Mouse (Mus musculus) megakaryocyte-erythroid progenitor cell, adult 5-6 weeks (primary cell): Measurements from ENCODE around the gene Syngap1. TPM values are rescaled to one million over a fixed set of nuclear protein-coding genes. Genes with fewer than 3 reads are reported as not detected.

Experiments used
- ATAC-seq: replicated peaks from 2 replicates; pipeline ENCODE4 v1.8.0; 2016; ENCODE audit warnings: mild to moderate bottlenecking, inconsistent platforms; ENCODE audit not compliant: severe bottlenecking, poor library complexity, low FRiP score, low TSS enrichment
- total RNA-seq, 2 experiments: library from RNA; stranded (forward) in 1 of 2; stranded (reverse) in 1 of 2; fragments of 200-1000, 215-1000 nt in 1 of 2; fragments of >200 nt in 1 of 2; fragmentation: Nextera tagmentation in 1 of 2; gene quantifications; 2 replicates each; pipeline ENCODE4 v1.2.3; 2014 to 2017

Syngap1 gene
- total RNA-seq, 2 experiments from 2014 or later, result 9.1 to 33.6 TPM

GRCm38 (mm10) chr17:26950560-26951288 is 9.7 kb downstream of the Syngap1 start:
- ATAC-seq, result no peak

GRCm38 (mm10) chr17:26951406-26951805 is 10.4 kb downstream of the Syngap1 start:
- no peak for ATAC-seq

- ATAC-seq, result no peak
Observed at GRCm38 (mm10) chr17:26951952-26952877, 11.2 kb downstream of the Syngap1 start.

GRCm38 (mm10) chr17:26953201-26953600 is 12.1 kb downstream of the Syngap1 start:
- no peak for ATAC-seq

- ATAC-seq, result no peak
Observed at GRCm38 (mm10) chr17:26953726-26954125, 12.7 kb downstream of the Syngap1 start.

GRCm38 (mm10) chr17:26956309-26956708 is 15.3 kb downstream of the Syngap1 start:
- ATAC-seq, result no peak

- ATAC-seq, result peak; percentile 81
Observed at GRCm38 (mm10) chr17:26956895-26957294, 15.8 kb downstream of the Syngap1 start.

GRCm38 (mm10) chr17:26957872-26958271 is 16.8 kb downstream of the Syngap1 start:
- ATAC-seq, result no peak

GRCm38 (mm10) chr17:26958880-26959279 is 17.8 kb downstream of the Syngap1 start:
- ATAC-seq, result no peak

- no peak for ATAC-seq
Observed at GRCm38 (mm10) chr17:26959815-26960214, 18.8 kb downstream of the Syngap1 start.

GRCm38 (mm10) chr17:26961572-26962240 is 20.7 kb downstream of the Syngap1 start:
- ATAC-seq, result no peak

GRCm38 (mm10) chr17:26966993-26967392 is 25.9 kb downstream of the Syngap1 start:
- no peak for ATAC-seq

GRCm38 (mm10) chr17:26967477-26967876 is 26.4 kb downstream of the Syngap1 start:
- no peak for ATAC-seq

GRCm38 (mm10) chr17:26968200-26968611 is 27.2 kb downstream of the Syngap1 start:
- no peak for ATAC-seq

- ATAC-seq, result no peak
Observed at GRCm38 (mm10) chr17:26969257-26969656, 28.2 kb downstream of the Syngap1 start.

- ATAC-seq, result no peak
Observed at GRCm38 (mm10) chr17:26970221-26970620, 29.2 kb downstream of the Syngap1 start.

- ATAC-seq, result no peak
Observed at GRCm38 (mm10) chr17:26971247-26971905, 30.3 kb downstream of the Syngap1 start.

- no peak for ATAC-seq
Observed at GRCm38 (mm10) chr17:26972107-26972506, 31.1 kb downstream of the Syngap1 start.
